Mouse (Mus musculus) left cerebral cortex, adult 2 months (tissue): ENCODE results near the gene Col4a1. TPM values are rescaled to one million over a fixed set of nuclear protein-coding genes. Genes with fewer than 3 reads are reported as not detected.
A peak's percentile ranks its signal among the peaks of the same experiment; 100 is the strongest.

ENCODE experiments used
- DNase-seq, 2 experiments: peaks; one replicate each; pipeline ENCODE4 v3.0.0; 2021 to 2022; ENCODE audit warnings: low spot score in 2 of 2, mixed read lengths in 1 of 2; ENCODE audit errors: extremely low spot score in 1 of 2
- H3K27ac ChIP-seq: fragments of 200-600 bp; 2 replicates; pipeline ENCODE4 v1.8.1; 2022
- H3K4me3 ChIP-seq: fragments of 200-600 bp; 2 replicates; pipeline ENCODE4 v1.8.1; 2022
- CTCF ChIP-seq: fragments of 200-600 bp; IDR thresholded peaks from 2 replicates; pipeline ENCODE4 v1.8.1; 2022; ENCODE audit warnings: antibody characterized with exemption, mild to moderate bottlenecking, moderate library complexity
- intact Hi-C: fragments of 180-260 bp; cut with DNase I; formaldehyde crosslinking; loops from one replicate; pipeline ENCODE4 v1.15.1; 2025
- total RNA-seq, 2 experiments: library from RNA; stranded (reverse); gene quantifications; 2 replicates each; pipeline ENCODE4 v1.2.3; 2021

Gene Col4a1
- total RNA-seq, 2 experiments from 2014 or later: 55.4 to 66.2 TPM

DNA sequence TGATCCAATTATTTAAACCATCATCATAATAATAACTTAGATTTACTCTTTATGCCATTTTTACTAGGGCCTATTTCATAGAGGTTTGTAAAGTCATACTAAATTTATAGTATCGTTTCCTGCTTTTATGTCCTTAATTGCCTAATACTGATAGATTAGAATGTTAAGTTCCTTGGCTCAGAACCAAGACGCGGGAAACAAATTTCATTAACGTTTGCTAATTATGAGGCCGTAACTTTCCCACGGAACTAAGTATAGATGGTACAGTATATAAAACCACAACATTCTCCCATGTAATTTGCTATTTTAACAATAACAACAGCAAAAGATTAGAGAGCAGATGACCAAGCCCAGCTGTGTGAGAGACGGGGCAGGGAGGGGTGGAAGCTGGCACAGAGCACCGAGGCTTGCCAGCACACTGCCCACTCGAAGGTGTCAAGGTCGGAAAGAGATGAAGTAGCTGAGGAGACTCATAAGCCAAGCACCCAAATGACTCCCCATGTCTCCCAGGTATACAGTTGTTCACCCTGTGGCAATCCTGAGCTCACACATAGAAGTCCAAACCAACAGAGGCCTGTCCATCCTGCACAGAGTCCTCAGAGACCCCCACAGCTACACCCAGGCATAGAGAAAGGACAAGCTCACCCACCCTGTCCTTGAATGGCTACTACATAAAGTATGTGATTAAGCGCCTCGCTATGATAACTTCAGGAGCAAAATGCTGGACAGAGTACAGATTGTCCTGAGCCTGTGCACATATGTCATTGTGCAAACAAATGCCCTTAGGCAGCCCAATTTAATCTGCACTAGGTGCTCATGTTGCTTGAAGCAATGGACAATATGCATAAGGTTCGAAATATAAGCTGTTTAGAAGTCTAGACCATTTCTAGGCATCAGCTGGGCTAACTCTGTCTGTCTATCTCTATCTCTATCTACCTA lies 55.3 kb downstream of the Col4a1 start:
- no peak for DNase-seq
- H3K27ac ChIP-seq: no peak overlapping the region
- no peak overlapping the region for H3K4me3 ChIP-seq
- intact Hi-C loops: no loop called here
- TF ChIP-seq CTCF: no peak

- H3K27ac ChIP-seq: no peak overlapping the region
- no peak for DNase-seq
- no peak for TF ChIP-seq CTCF
- no peak overlapping the region for H3K4me3 ChIP-seq
- intact Hi-C loops: no loop called here
Observed at GRCm38 (mm10) chr8:11256405-11256804, 56.2 kb downstream of the Col4a1 start.

DNA sequence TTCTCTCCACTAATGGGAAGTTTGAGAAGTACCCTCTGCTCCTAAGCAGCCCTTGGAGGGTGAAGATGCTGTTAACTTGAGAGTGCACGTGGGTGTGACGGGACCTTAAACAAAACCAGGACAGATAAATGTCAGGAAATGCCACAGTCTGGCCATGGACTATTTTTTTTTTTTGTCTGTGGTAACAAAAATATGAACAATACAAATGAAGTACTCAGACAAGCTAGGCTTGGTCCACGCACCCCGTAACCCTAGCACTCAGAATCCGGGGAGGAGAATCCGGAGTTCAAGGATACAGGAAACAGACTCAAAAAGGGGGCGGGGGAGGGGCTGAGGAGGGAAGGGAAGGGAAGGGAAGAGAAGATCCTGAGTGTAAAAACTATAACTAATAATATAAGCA lies 56.9 kb downstream of the Col4a1 start:
- no peak for DNase-seq
- intact Hi-C loops: loop anchor here (2.0 kb wide), 1 partner anchor 231 kb away; no protein-coding TSS in a partner anchor
- Histone ChIP-seq H3K27ac (no peak overlapping the region), H3K4me3 (no peak overlapping the region)
- TF ChIP-seq CTCF: no peak

DNA sequence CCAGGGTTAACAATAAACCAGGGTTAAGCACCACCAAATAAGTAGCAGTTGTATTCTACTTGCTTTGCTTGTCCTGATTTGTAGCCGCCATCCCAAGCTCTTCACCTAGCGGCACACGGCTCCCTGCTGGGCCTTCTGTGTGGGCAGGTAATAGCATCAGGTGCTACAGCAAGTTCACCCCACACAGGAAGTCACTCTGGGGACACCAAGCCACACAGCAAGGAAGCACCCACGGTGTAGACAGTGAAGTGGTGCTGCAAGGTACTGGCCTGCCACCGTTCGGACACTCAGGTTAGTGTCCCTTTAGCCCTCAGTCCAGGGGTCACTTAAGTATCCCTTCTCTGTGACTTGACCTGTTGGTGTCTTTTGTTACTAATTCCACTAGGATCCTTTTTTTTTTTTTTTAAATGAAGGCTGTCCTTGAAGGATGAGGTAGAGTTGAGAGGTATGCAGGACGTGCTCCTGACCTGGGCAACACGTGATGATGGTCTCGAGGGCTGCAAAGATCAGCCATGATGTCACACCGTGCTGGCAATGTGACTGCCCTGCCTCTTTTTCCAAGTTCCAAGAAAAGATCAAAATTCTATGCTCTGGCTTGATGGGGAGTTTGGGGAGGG lies 57.6 kb downstream of the Col4a1 start:
- no peak for DNase-seq
- Histone ChIP-seq H3K27ac (no peak overlapping the region), H3K4me3 (no peak overlapping the region)
- TF ChIP-seq CTCF: no peak
- intact Hi-C loops: loop anchor here (2.0 kb wide), 1 partner anchor 232 kb away; no protein-coding TSS in a partner anchor

GRCm38 (mm10) chr8:11254510-11254909 lies 58.1 kb downstream of the Col4a1 start:
- intact Hi-C loops: loop anchor here (2.0 kb wide), 1 partner anchor 232 kb away; no protein-coding TSS in a partner anchor
- DNase-seq: no peak
- no peak for TF ChIP-seq CTCF
- H3K4me3 ChIP-seq: no peak overlapping the region
- H3K27ac ChIP-seq: no peak overlapping the region

GRCm38 (mm10) chr8:11253556-11253955 lies 59.1 kb downstream of the Col4a1 start:
- TF ChIP-seq CTCF: peak; percentile 95
- intact Hi-C loops: loop anchor here (1.0 to 2.0 kb wide), 3 partner anchors 59 to 168 kb away; partner anchors contain the start of genes Col4a1 and Col4a2
- no peak overlapping the region for H3K4me3 ChIP-seq
- H3K27ac ChIP-seq: no peak overlapping the region
- DNase-seq: peak; percentile 81 to 88

DNA sequence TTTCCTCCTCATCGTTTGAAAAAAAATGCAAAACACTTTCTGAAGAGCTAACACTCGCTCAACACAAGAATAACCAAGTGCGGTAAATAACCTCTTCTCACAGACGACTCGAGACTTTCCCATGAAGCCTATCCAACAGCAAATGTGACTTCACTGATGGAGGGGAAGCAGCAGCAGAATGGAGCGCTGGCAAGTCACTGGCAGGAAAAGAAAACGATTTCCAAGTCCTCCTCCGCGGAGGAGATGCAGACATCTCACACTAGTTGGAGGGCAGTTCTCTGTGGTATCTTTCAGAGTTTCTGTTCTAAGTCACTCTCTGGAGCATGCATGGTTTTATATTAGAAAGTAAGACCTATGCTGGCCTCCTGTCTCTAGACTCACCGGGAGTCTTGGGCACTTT lies 59.6 kb downstream of the Col4a1 start:
- TF ChIP-seq CTCF: no peak
- intact Hi-C loops: loop anchor here (1.0 to 2.0 kb wide), 3 partner anchors 60 to 168 kb away; partner anchors contain the start of genes Col4a1 and Col4a2
- Histone ChIP-seq H3K27ac (no peak overlapping the region), H3K4me3 (no peak overlapping the region)
- no peak for DNase-seq

- intact Hi-C loops: loop anchor here (2.0 kb wide), 1 partner anchor 60 kb away; the partner anchor contains the start of genes Col4a1 and Col4a2
Observed at GRCm38 (mm10) chr8:11252235-11252774, 60.3 kb downstream of the Col4a1 start.

DNA sequence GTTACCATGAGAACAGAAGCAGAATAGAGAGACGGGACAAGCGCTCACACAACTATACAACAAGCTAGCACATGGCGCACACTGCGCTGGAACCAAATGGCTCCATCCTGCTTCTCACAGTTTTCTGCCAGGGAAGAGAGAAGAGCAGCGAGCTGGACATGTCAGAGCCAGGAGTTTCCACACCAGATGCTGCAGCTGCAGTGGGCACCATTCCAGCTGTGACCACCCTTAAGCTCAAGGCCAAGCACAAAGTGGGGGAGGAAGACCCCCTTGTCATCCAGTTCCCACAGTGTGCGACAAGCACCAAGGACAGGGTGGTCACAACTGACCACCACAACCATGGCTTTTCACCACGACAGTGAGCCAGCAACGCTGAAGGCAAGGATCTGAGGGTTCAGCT lies 62.5 kb downstream of the Col4a1 start:
- TF ChIP-seq CTCF: no peak
- intact Hi-C loops: no loop called here
- no peak overlapping the region for H3K27ac ChIP-seq
- no peak overlapping the region for H3K4me3 ChIP-seq
- DNase-seq: no peak

More at GRCm38 (mm10) chr8:11252235-11252774, 60.3 kb downstream of the Col4a1 start:
- no peak for DNase-seq
- TF ChIP-seq CTCF: no peak
- H3K27ac ChIP-seq: no peak overlapping the region
- H3K4me3 ChIP-seq: no peak overlapping the region

GRCm38 (mm10) chr8:11249541-11250058 lies 63.0 kb downstream of the Col4a1 start:
- H3K4me3 ChIP-seq: no peak overlapping the region
- TF ChIP-seq CTCF: no peak
- no peak overlapping the region for H3K27ac ChIP-seq
- DNase-seq: peak in 1 of 2 experiments; percentile 16
- intact Hi-C loops: no loop called here

- H3K27ac ChIP-seq: no peak overlapping the region
- TF ChIP-seq CTCF: no peak
- H3K4me3 ChIP-seq: no peak overlapping the region
- intact Hi-C loops: no loop called here
- no peak for DNase-seq
Observed at GRCm38 (mm10) chr8:11248712-11249111, 63.9 kb downstream of the Col4a1 start.
